Mouse (Mus musculus): ENCODE data around the gene Atp6v0b. TPM values are rescaled to one million over a fixed set of nuclear protein-coding genes. Genes with fewer than 3 reads are reported as not detected.

The Atp6v0b gene
- polyA plus RNA-seq, 1 experiment from 2014 or later, result 160 TPM

DNA sequence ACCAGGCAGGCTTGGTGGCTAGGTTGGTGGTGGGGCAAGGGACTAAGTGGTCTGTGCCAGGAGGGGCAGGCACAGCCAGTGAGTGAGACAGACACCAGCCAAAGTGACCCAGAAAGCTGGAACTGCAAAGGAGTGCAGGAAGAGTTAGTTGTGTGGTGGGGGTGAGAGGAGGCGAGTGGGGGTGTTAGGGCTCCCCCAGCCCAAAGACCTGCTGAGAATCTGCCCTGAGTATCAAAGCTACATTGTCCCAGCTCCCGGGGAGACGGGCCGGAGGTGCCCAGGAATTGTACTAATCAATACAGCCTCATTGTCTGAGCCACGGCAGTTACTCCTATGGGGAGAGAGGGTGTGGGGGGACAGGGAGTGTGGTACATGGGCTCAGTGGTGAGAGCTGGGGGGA, 37.6 kb downstream of the Atp6v0b start:
- H3K9me3 ChIP-seq, result no peaks in the 10 kb centered on the region
- H3K4me1 ChIP-seq (replicated peaks), result peaks cover 11% of the 10 kb centered on the region
- no peaks in the 10 kb centered on the region for H3K27me3 ChIP-seq
- no peak for ATAC-seq (ENCODE audit: insufficient number of reproducible peaks, insufficient read depth, low FRiP score, low TSS enrichment, low read depth)
- no peak overlapping the region for H3K4me3 ChIP-seq (replicated peaks)
- 75% methylated on average over 5 of the region's 5 CpGs for WGBS
- no peak overlapping the region for H3K9ac ChIP-seq (replicated peaks)
- H3K36me3 ChIP-seq, result peaks cover 29% of the 10 kb centered on the region
- H3K27ac ChIP-seq, result no peak overlapping the region
- no peak overlapping the region for H3K4me2 ChIP-seq

DNA sequence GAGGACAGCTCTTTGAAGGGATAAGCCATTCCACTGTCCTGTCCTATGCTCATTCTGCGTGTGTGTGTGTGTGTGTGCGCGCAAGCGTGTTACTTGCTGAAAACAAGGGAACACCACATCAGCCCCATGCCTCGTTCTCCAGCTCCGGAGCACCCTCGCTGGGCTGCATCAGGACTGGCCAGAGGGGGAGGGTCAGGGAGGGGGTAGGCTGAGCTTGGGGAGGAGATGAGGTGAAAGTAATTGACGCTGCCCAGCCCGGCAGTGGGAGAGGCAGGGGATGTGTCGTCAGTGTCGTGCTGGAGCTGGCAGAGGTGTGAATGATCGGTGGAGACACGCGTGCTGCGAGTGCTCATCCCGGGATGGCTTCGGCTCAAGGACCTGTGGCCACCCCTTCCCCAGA, 38.1 kb downstream of the Atp6v0b start:
- Histone ChIP-seq H3K27ac (no peak overlapping the region), H3K27me3 (no peaks in the 10 kb centered on the region), H3K4me2 (no peak overlapping the region), H3K9ac (replicated peaks) (no peak overlapping the region), H3K4me1 (replicated peaks) (peaks cover 11% of the 10 kb centered on the region), H3K9me3 (no peaks in the 10 kb centered on the region), H3K4me3 (replicated peaks) (no peak overlapping the region), H3K36me3 (peaks cover 30% of the 10 kb centered on the region)
- no peak for ATAC-seq (ENCODE audit: insufficient number of reproducible peaks, insufficient read depth, low FRiP score, low TSS enrichment, low read depth)
- WGBS, result 54% methylated on average over 17 of the region's 17 CpGs

DNA sequence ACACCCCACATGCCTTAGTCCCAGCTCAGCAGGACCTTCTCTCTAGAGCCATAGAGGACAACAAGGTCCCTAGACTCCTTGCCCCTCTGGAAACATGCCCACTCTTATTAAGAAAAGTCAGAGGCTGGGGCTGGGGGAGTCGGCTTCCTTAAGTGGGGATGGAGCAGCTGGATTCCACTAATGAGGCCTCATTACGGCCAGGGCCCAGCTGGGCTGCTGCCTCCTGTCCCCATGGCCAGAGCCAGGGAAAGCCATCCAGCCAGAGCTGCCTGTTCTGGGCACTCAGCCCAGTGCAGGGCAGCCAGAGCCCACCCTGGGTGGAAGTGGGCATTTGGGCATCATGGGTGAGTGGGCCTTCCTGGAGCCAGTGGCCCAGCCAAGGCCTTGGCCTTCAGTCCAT, 40.1 kb downstream of the Atp6v0b start:
- H3K4me2 ChIP-seq, result no peak overlapping the region
- no peak overlapping the region for H3K4me3 ChIP-seq (replicated peaks)
- H3K9me3 ChIP-seq, result no peaks in the 10 kb centered on the region
- 12% methylated on average over 2 of the region's 2 CpGs for WGBS
- H3K27ac ChIP-seq, result peak overlapping the region; percentile 72
- ATAC-seq (ENCODE audit: insufficient number of reproducible peaks, insufficient read depth, low FRiP score, low TSS enrichment, low read depth), result peak; percentile 58; the same call in 1 of the 2 replicates
- peaks cover 37% of the 10 kb centered on the region for H3K36me3 ChIP-seq
- H3K4me1 ChIP-seq (replicated peaks), result peaks cover 11% of the 10 kb centered on the region
- H3K9ac ChIP-seq (replicated peaks), result no peak overlapping the region; the same call in 1 of the 2 replicates
- H3K27me3 ChIP-seq, result no peaks in the 10 kb centered on the region

DNA sequence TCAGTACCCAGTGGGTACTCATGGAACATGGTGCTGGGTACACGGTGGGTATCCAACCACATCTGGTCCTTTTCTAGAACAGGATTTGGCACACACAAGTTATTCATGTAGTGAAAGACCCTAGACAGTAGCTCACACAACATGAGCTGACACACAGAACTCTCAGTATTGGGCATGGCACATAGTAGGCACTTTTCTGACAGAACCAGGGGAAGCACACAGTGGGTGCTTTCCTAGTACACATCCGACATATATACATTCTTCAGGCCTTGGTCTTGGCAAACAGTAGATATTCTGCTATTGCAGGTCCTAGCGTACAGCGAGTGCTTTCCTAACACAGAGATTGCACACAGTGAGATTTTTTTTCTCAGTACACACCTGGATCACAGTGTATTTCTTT, 40.9 kb downstream of the Atp6v0b start:
- H3K27me3 ChIP-seq, result no peaks in the 10 kb centered on the region
- no peak for ATAC-seq (ENCODE audit: insufficient number of reproducible peaks, insufficient read depth, low FRiP score, low TSS enrichment, low read depth)
- no peak overlapping the region for H3K4me3 ChIP-seq (replicated peaks)
- no peaks in the 10 kb centered on the region for H3K9me3 ChIP-seq
- no peak overlapping the region for H3K4me2 ChIP-seq
- WGBS, result 94% methylated on average over 4 of the region's 4 CpGs
- peaks cover 37% of the 10 kb centered on the region for H3K36me3 ChIP-seq
- H3K4me1 ChIP-seq (replicated peaks), result peaks cover 17% of the 10 kb centered on the region
- no peak overlapping the region for H3K9ac ChIP-seq (replicated peaks)
- H3K27ac ChIP-seq, result peak overlapping the region; percentile 72; the same call in 1 of the 2 replicates

DNA sequence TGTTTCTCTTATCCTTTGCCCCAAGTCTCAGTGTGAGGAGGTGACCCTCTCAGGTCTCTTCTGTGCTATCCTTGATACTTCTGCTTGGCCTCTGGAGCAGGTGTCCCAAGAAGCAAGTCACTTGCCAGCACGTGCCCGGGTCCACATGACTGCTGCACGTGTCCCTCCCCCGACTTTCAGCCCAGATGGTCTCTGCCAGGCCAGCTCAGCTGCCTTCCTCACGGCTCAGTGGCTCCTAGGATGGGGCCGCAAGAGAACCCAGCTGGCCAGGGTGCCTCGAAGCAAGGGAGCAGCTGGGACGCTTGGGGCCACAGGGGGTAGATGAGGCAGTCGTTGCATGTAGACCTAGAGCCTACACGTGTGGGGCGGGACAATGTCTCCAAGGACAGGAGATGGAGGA, 41.8 kb downstream of the Atp6v0b start:
- Histone ChIP-seq H3K4me3 (replicated peaks) (no peak overlapping the region), H3K36me3 (peaks cover 45% of the 10 kb centered on the region), H3K27ac (no peak overlapping the region), H3K27me3 (no peaks in the 10 kb centered on the region), H3K9ac (replicated peaks) (no peak overlapping the region), H3K4me1 (replicated peaks) (peaks cover 19% of the 10 kb centered on the region), H3K4me2 (no peak overlapping the region), H3K9me3 (no peaks in the 10 kb centered on the region)
- WGBS, result 87% methylated on average over 11 of the region's 11 CpGs
- ATAC-seq (ENCODE audit: insufficient number of reproducible peaks, insufficient read depth, low FRiP score, low TSS enrichment, low read depth), result no peak

DNA sequence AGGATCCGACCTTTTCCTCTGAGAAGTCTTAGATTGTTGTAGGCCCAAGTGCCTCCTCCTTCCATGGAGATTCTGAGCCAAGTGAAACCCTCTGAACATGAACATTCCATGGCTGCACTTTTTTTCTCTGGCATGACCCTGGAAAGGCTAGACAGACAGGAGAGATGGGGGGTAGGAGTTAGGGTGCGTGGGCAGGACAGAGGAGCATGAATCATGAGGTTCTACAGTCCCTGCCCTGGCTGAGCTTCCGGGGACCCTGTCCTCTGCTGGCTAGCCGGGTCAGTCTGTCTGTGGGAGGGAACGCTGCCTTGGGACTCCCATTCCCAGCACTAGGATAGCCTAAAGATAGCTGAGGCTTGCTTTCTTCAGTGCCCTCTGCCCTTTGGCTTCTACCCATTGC, 42.7 kb downstream of the Atp6v0b start:
- Histone ChIP-seq H3K4me3 (replicated peaks) (no peak overlapping the region), H3K9me3 (no peaks in the 10 kb centered on the region), H3K4me1 (replicated peaks) (peaks cover 23% of the 10 kb centered on the region), H3K36me3 (peaks cover 41% of the 10 kb centered on the region), H3K27me3 (no peaks in the 10 kb centered on the region), H3K27ac (no peak overlapping the region), H3K4me2 (no peak overlapping the region), H3K9ac (replicated peaks) (no peak overlapping the region)
- no peak for ATAC-seq (ENCODE audit: insufficient number of reproducible peaks, insufficient read depth, low FRiP score, low TSS enrichment, low read depth)
- 78% methylated on average over 5 of the region's 5 CpGs for WGBS

DNA sequence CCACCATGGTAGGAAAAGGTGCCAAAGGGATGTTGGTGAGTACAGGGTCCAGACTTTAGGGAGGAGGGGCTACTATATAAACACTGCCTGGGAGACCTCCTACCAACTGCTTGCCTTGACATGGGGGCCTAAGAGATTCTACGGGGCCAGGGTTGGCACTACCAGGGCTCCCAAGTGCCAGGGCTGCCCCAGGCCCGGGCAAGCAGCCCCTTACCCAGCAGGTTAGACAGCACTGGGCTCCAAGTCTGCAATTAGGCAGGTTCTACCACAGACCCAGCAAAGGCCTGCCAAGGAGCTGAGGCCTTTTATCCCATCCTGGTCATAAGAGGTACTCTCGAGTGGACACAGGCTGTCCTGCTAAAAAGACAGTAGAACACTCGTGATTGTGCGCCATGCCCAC, 44.0 kb downstream of the Atp6v0b start:
- Histone ChIP-seq H3K9me3 (no peaks in the 10 kb centered on the region), H3K27me3 (no peaks in the 10 kb centered on the region), H3K36me3 (peaks cover 36% of the 10 kb centered on the region), H3K27ac (no peak overlapping the region), H3K9ac (replicated peaks) (no peak overlapping the region), H3K4me1 (replicated peaks) (peaks cover 23% of the 10 kb centered on the region), H3K4me2 (no peak overlapping the region), H3K4me3 (replicated peaks) (no peak overlapping the region)
- 86% methylated on average over 5 of the region's 5 CpGs for WGBS
- no peak for ATAC-seq (ENCODE audit: insufficient number of reproducible peaks, insufficient read depth, low FRiP score, low TSS enrichment, low read depth)

DNA sequence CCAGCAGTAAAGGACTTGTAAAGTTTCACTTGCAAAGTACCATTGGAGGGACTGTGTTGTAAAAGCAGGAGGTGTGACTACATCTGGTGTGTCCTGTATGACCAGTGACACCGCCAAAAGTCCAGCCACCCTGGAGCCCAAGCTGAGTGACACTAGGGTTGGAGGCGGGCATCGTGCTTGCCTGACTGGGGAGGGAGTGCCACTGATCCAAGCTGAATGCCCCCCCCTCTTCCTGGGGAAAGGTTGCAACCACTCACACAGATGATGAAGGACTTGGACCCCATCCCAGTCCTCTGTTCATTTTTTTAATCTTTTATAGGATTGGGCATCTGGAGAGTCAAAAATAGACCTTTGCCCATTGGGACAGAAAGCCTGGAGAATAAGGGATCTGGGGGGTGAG, 45.6 kb downstream of the Atp6v0b start:
- ATAC-seq (ENCODE audit: insufficient number of reproducible peaks, insufficient read depth, low FRiP score, low TSS enrichment, low read depth), result no peak
- WGBS, result 50% methylated on average over 3 of the region's 3 CpGs

DNA sequence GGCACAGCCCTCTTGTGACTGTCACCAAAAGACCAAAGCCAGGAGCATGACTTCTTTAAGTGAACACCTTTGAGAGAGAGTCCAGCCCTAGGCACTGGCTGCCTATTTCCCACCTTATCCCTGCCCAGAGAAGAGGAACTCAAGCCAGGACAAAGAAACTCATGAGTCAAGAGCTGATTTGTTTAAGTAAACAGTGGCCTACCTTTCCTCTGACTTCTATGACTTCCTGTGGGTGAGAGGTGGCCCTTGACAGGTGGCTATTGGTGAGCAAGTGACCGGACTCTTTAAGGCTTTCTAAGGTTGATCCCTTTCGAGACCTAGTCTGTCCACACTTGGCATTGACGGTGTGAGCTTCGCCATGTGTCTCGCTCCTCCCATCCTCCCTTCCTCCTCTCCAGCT, 46.3 kb downstream of the Atp6v0b start:
- ATAC-seq (ENCODE audit: insufficient number of reproducible peaks, insufficient read depth, low FRiP score, low TSS enrichment, low read depth), result no peak

More for the DNA sequence above, 45.6 kb downstream of the Atp6v0b start:
- no peak overlapping the region for H3K27ac ChIP-seq
- no peak overlapping the region for H3K9ac ChIP-seq (replicated peaks)
- H3K27me3 ChIP-seq, result no peaks in the 10 kb centered on the region
- peaks cover 36% of the 10 kb centered on the region for H3K36me3 ChIP-seq
- no peak overlapping the region for H3K4me2 ChIP-seq
- H3K4me3 ChIP-seq (replicated peaks), result no peak overlapping the region
- H3K9me3 ChIP-seq, result no peaks in the 10 kb centered on the region
- peaks cover 14% of the 10 kb centered on the region; the same call in 1 of the 2 replicates for H3K4me1 ChIP-seq (replicated peaks)

DNA sequence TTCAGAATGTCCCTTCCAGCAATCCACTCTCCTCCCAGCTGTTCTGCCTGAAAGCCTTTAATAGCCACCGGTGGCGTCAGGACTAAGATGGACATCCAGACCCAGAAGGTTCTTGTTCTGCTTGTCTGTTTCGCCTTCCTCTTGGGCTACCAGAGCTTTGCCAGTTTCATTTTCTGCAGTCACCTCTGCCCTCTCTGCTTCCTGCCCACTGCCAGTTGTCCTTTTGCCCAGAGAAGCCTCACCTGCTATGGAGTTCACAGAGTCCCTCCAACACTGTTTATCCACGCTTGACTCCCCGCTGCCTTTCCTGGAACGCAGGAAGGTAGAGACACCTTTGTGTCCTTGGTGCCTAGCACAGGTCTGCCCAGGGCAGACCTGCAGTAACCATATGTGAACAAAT, 47.8 kb downstream of the Atp6v0b start:
- H3K4me3 ChIP-seq (replicated peaks), result no peak overlapping the region
- no peak overlapping the region for H3K9ac ChIP-seq (replicated peaks)
- 80% methylated on average over 6 of the region's 6 CpGs for WGBS
- H3K27ac ChIP-seq, result no peak overlapping the region
- H3K4me1 ChIP-seq (replicated peaks), result peaks cover 17% of the 10 kb centered on the region
- no peaks in the 10 kb centered on the region for H3K9me3 ChIP-seq
- H3K27me3 ChIP-seq, result no peaks in the 10 kb centered on the region
- H3K36me3 ChIP-seq, result peaks cover 16% of the 10 kb centered on the region; the same call in 1 of the 2 replicates
- H3K4me2 ChIP-seq, result no peak overlapping the region
- no peak for ATAC-seq (ENCODE audit: insufficient number of reproducible peaks, insufficient read depth, low FRiP score, low TSS enrichment, low read depth)

More for the DNA sequence above, 46.3 kb downstream of the Atp6v0b start:
- Histone ChIP-seq H3K27me3 (no peaks in the 10 kb centered on the region), H3K9ac (replicated peaks) (no peak overlapping the region), H3K36me3 (peaks cover 29% of the 10 kb centered on the region), H3K27ac (no peak overlapping the region), H3K4me1 (replicated peaks) (peaks cover 12% of the 10 kb centered on the region; the same call in 1 of the 2 replicates), H3K4me2 (no peak overlapping the region), H3K4me3 (replicated peaks) (no peak overlapping the region), H3K9me3 (no peaks in the 10 kb centered on the region)
- WGBS, result 88% methylated on average over 5 of the region's 5 CpGs

DNA sequence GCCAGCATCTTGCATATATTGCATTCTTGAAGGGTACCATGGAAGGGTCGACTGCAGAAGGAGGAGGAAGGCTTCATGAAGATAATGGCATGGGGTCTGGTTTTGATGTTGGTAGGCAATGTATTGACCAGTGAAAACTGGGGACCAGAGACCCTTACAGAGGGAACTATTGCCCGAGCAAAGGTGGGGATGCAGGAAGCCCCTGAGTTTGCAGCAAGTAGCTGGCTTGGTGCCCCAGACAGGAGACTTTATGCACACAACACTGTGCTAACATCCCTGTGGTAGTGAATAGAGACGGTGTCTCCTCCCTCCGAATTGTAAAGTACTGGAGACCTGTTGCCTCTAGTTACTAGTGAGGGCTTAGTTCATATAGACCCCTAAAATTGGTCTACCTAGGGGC, 49.9 kb downstream of the Atp6v0b start:
- H3K9me3 ChIP-seq, result no peaks in the 10 kb centered on the region
- H3K27me3 ChIP-seq, result no peaks in the 10 kb centered on the region
- 65% methylated on average over 4 of the region's 4 CpGs for WGBS
- peaks cover 23% of the 10 kb centered on the region for H3K4me1 ChIP-seq (replicated peaks)
- no peak for ATAC-seq (ENCODE audit: insufficient number of reproducible peaks, insufficient read depth, low FRiP score, low TSS enrichment, low read depth)
- 0 out of 2 replicates have a peak, but pooled peaks cover 8% of the 10 kb centered on the region for H3K36me3 ChIP-seq
- H3K27ac ChIP-seq, result no peak overlapping the region
- H3K4me2 ChIP-seq, result peak overlapping the region; percentile 8; the same call in 1 of the 2 replicates
- H3K4me3 ChIP-seq (replicated peaks), result peak overlapping the region; percentile 5; the same call in 1 of the 2 replicates
- H3K9ac ChIP-seq (replicated peaks), result no peak overlapping the region

DNA sequence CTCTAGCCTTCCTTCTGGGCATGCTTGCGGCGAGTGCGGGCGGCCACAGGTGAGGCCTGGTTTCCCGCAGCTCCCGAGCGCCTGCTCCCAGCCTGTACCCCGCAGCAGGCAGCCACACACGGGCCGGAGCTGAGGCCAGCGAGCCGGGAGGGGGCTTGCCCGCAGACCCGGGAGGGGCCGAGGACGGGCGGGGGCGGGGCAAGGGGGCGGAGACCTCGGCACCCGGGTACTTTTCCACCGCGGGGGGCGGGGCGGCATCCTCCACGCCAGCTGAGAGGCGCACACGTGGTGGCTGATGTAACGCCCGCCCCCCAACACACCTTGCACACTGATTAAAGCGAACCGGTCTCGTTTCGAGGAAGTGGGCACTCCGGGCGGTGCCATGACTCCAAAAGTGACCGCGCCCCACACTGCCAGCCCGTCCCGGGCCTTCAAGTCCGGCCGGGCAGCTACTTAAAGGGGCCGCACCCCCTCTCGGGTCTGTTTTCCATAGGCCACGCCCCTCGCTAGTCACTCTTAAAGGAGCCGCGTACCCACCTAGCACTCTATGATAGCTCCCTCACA, 50.8 kb downstream of the Atp6v0b start:
- Histone ChIP-seq H3K9ac (replicated peaks) (peak overlapping the region; percentile 81), H3K4me2 (peak overlapping the region; percentile 74), H3K4me3 (replicated peaks) (peak overlapping the region; percentile 87), H3K4me1 (replicated peaks) (peaks cover 17% of the 10 kb centered on the region), H3K9me3 (no peaks in the 10 kb centered on the region), H3K27me3 (no peaks in the 10 kb centered on the region), H3K27ac (peak overlapping the region; percentile 93), H3K36me3 (0 out of 2 replicates have a peak, but pooled peaks cover 8% of the 10 kb centered on the region)
- under 1% methylated on average over 44 of the region's 48 CpGs for WGBS
- ATAC-seq (ENCODE audit: insufficient number of reproducible peaks, insufficient read depth, low FRiP score, low TSS enrichment, low read depth), result peak; percentile 87

Measured in limb, embryonic 12.5 days (tissue).